Mouse (Mus musculus) brain, embryonic 14.5 days (tissue): ENCODE measurements around the gene Foxj1.

Source experiments
- CTCF ChIP-seq: fragments of 200-500 bp; IDR thresholded peaks from 2 replicates; pipeline ENCODE4 v1.5.1; 2012; ENCODE audit warnings: inconsistent platforms, mild to moderate bottlenecking, moderate library complexity, borderline replicate concordance; ENCODE audit not compliant: insufficient read depth, insufficient read length; ENCODE audit errors: extremely low read depth
- POLR2A ChIP-seq: fragments of 200-500 bp; IDR thresholded peaks from 2 replicates; pipeline ENCODE4 v1.6.1; 2012; ENCODE audit warnings: mild to moderate bottlenecking, inconsistent platforms, borderline replicate concordance; ENCODE audit not compliant: poor library complexity, insufficient read depth, insufficient read length, severe bottlenecking; ENCODE audit errors: extremely low read depth

DNA sequence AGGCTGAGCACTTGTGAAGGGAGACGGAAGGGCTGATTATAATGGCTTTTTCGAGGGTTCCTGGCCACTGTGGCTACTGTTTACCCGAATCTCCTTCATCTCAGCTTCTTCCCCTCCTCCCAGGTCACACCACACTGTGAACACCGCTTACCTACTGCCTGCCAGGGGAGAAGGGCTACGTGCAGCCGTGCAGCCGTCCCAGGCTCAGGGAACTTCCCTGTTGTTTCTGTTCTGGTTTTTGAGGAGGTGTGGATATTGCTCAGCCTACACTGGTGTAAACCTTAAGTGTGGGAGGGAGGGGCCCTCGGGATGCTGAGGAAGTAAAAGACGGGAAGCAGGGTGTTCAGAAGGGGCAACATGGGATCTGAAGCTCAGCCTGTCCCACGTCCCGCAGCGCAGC is 1.8 kb upstream of the Foxj1 start:
- TF ChIP-seq CTCF (no peak), POLR2A (no peak)
